Mouse (Mus musculus) neural tube, embryonic 11.5 days (tissue): Measurements from ENCODE around the gene Tomt. TPM values are rescaled to one million over a fixed set of nuclear protein-coding genes. Genes with fewer than 3 reads are reported as not detected.

ENCODE experiments used
- ATAC-seq: fragments of 200-750 bp; cut with Nextera tagmentation; 2 replicates; pipeline ENCODE4 v1.8.0; 2017; ENCODE audit warnings: moderate number of reproducible peaks, mild to moderate bottlenecking, moderate TSS enrichment, moderate library complexity; ENCODE audit not compliant: insufficient read depth, low FRiP score, low TSS enrichment
- DNase-seq: peaks from one replicate; pipeline ENCODE4 v3.0.0-alpha.2; 2015; ENCODE audit warnings: low spot score
- H3K27ac ChIP-seq: fragments of 300-500 bp; sonication (generic); 2 replicates; pipeline ENCODE4 v1.5.1; 2014; ENCODE audit warnings: low read depth, mild to moderate bottlenecking, low read length
- H3K27me3 ChIP-seq: fragments of 300-500 bp; sonication (generic); 2 replicates; pipeline ENCODE4 v1.6.1; 2014; ENCODE audit warnings: mild to moderate bottlenecking, low read length, mixed read lengths; ENCODE audit not compliant: control insufficient read depth, insufficient read depth
- H3K36me3 ChIP-seq: fragments of 300-500 bp; sonication (generic); 2 replicates; pipeline ENCODE4 v1.6.1; 2014; ENCODE audit warnings: mild to moderate bottlenecking, low read length, moderate library complexity, mixed read lengths; ENCODE audit not compliant: control insufficient read depth, insufficient read depth
- H3K4me1 ChIP-seq: fragments of 300-500 bp; sonication (generic); 2 replicates; pipeline ENCODE4 v1.6.1; 2014; ENCODE audit warnings: low read length, mixed read lengths; ENCODE audit not compliant: control insufficient read depth, insufficient read depth
- H3K4me2 ChIP-seq: fragments of 300-500 bp; sonication (generic); 2 replicates; pipeline ENCODE4 v1.6.1; 2014; ENCODE audit warnings: low read depth, mild to moderate bottlenecking, moderate library complexity
- H3K4me3 ChIP-seq: fragments of 300-500 bp; sonication (generic); 2 replicates; pipeline ENCODE4 v1.5.1; 2014; ENCODE audit warnings: low read depth, low read length
- H3K9ac ChIP-seq: fragments of 300-500 bp; sonication (generic); 2 replicates; pipeline ENCODE4 v1.6.1; 2014; ENCODE audit warnings: mild to moderate bottlenecking, low read length
- H3K9me3 ChIP-seq: fragments of 300-500 bp; sonication (generic); 2 replicates; pipeline ENCODE4 v1.6.1; 2016; ENCODE audit warnings: low read length; ENCODE audit not compliant: control insufficient read depth
- WGBS: fragments of 180-500 bp; shearing (Covaris S2); extraction: QIAGEN DNeasy Blood & Tissue Kit; methylation state at CpG from one replicate; pipeline ENCODE4 v1.1.7; 2014; 5-methylcytosine and 5-hydroxymethylcytosine counted together
- polyA plus RNA-seq: library from polyadenylated mRNA; unstranded; fragments of >200 nt; fragmentation: Nextera tagmentation; extraction: Ambion mirVana; gene quantifications from 2 replicates; pipeline ENCODE4 v1.2.1, GENCODE M21; 2014

Tomt gene
- polyA plus RNA-seq, 1 experiment from 2014 or later = 1.0 TPM

- H3K4me1 ChIP-seq = no peaks in the 10 kb centered on the region
- no peak overlapping the region for H3K4me3 ChIP-seq
- H3K36me3 ChIP-seq = no peaks in the 10 kb centered on the region
- no peaks in the 10 kb centered on the region for H3K9me3 ChIP-seq
- DNase-seq = no peak
- no peaks in the 10 kb centered on the region for H3K27me3 ChIP-seq
- H3K4me2 ChIP-seq = no peak overlapping the region
- no peak for ATAC-seq
- no peak overlapping the region for H3K9ac ChIP-seq
- WGBS = 83% methylated on average over 3 of the region's 3 CpGs
- no peak overlapping the region for H3K27ac ChIP-seq
Measured at GRCm38 (mm10) chr7:101871296-101871695, 34.9 kb downstream of the Tomt start.

- Histone ChIP-seq H3K4me2 (no peak within 1 kb of the TSS), H3K4me3 (no peak within 1 kb of the TSS), H3K36me3 (no peaks in the 10 kb centered on the region), H3K4me1 (no peaks in the 10 kb centered on the region), H3K27me3 (no peaks in the 10 kb centered on the region), H3K9ac (no peak within 1 kb of the TSS), H3K9me3 (no peaks in the 10 kb centered on the region), H3K27ac (no peak within 1 kb of the TSS)
- no peak for ATAC-seq
- DNase-seq = no peak
- WGBS = 41% methylated on average over 2 of the region's 2 CpGs
Measured at GRCm38 (mm10) chr7:101870629-101871028, 35.5 kb downstream of the Tomt start, which contains the start of gene Folr1. Folr1 (minus strand) TSS chr7:101870788.

- Histone ChIP-seq H3K27ac (no peak overlapping the region), H3K9ac (no peak overlapping the region), H3K4me2 (no peak overlapping the region), H3K9me3 (no peaks in the 10 kb centered on the region), H3K4me1 (no peaks in the 10 kb centered on the region), H3K27me3 (no peaks in the 10 kb centered on the region), H3K36me3 (no peaks in the 10 kb centered on the region), H3K4me3 (no peak overlapping the region)
- ATAC-seq (no peak), DNase-seq (no peak)
- WGBS = 78% methylated on average over 7 of the region's 7 CpGs
Measured at GRCm38 (mm10) chr7:101869163-101869500, 37.0 kb downstream of the Tomt start.

GRCm38 (mm10) chr7:101868241-101869162 lies 37.7 kb downstream of the Tomt start:
- Histone ChIP-seq H3K27me3 (no peaks in the 10 kb centered on the region), H3K4me1 (no peaks in the 10 kb centered on the region), H3K9me3 (no peaks in the 10 kb centered on the region), H3K4me2 (no peak overlapping the region), H3K36me3 (no peaks in the 10 kb centered on the region), H3K4me3 (no peak overlapping the region), H3K9ac (no peak overlapping the region), H3K27ac (no peak overlapping the region)
- 73% methylated on average over 13 of the region's 13 CpGs for WGBS
- DNase-seq (no peak), ATAC-seq (no peak)

GRCm38 (mm10) chr7:101867482-101867881 lies 38.7 kb downstream of the Tomt start:
- no peak for DNase-seq
- Histone ChIP-seq H3K9me3 (no peaks in the 10 kb centered on the region), H3K27me3 (no peaks in the 10 kb centered on the region), H3K27ac (no peak overlapping the region), H3K36me3 (no peaks in the 10 kb centered on the region), H3K4me3 (no peak overlapping the region), H3K4me1 (no peaks in the 10 kb centered on the region), H3K4me2 (no peak overlapping the region), H3K9ac (no peak overlapping the region)
- ATAC-seq = no peak
- WGBS = 98% methylated on average over 4 of the region's 4 CpGs

GRCm38 (mm10) chr7:101866491-101867265 lies 39.5 kb downstream of the Tomt start:
- Histone ChIP-seq H3K9ac (no peak overlapping the region), H3K4me1 (no peaks in the 10 kb centered on the region), H3K36me3 (no peaks in the 10 kb centered on the region), H3K4me3 (no peak overlapping the region), H3K27me3 (no peaks in the 10 kb centered on the region), H3K27ac (no peak overlapping the region), H3K9me3 (no peaks in the 10 kb centered on the region), H3K4me2 (no peak overlapping the region)
- DNase-seq = no peak
- ATAC-seq = no peak
- WGBS = 83% methylated on average over 11 of the region's 11 CpGs

- H3K36me3 ChIP-seq = no peaks in the 10 kb centered on the region
- H3K27me3 ChIP-seq = no peaks in the 10 kb centered on the region
- no peak within 1 kb of the TSS for H3K9ac ChIP-seq
- no peaks in the 10 kb centered on the region for H3K4me1 ChIP-seq
- H3K27ac ChIP-seq = no peak within 1 kb of the TSS
- no peaks in the 10 kb centered on the region for H3K9me3 ChIP-seq
- no peak within 1 kb of the TSS for H3K4me2 ChIP-seq
- DNase-seq (no peak), ATAC-seq (no peak)
- no peak within 1 kb of the TSS for H3K4me3 ChIP-seq
- 81% methylated on average over 3 of the region's 3 CpGs for WGBS
Measured at GRCm38 (mm10) chr7:101863415-101863814, 42.7 kb downstream of the Tomt start, which contains the start of gene Anapc15. Anapc15 (plus strand) TSS chr7:101863715.

GRCm38 (mm10) chr7:101862291-101862690 lies 43.9 kb downstream of the Tomt start:
- no peaks in the 10 kb centered on the region for H3K4me1 ChIP-seq
- no peaks in the 10 kb centered on the region for H3K27me3 ChIP-seq
- 80% methylated on average over 3 of the region's 3 CpGs for WGBS
- no peak for ATAC-seq
- H3K27ac ChIP-seq = no peak overlapping the region
- H3K4me3 ChIP-seq = no peak overlapping the region
- no peak overlapping the region for H3K4me2 ChIP-seq
- H3K36me3 ChIP-seq = no peaks in the 10 kb centered on the region
- no peaks in the 10 kb centered on the region for H3K9me3 ChIP-seq
- H3K9ac ChIP-seq = no peak overlapping the region
- no peak for DNase-seq
